Mouse (Mus musculus): ENCODE measurements around the gene Pdxk. TPM values are rescaled to one million over a fixed set of nuclear protein-coding genes. Genes with fewer than 3 reads are reported as not detected.
"Not testable (repeated sequence)": the region's sequence is repeated elsewhere in the genome, so short reads cannot be mapped to it uniquely, and the experiment has no call there.

Pdxk gene
- polyA plus RNA-seq (2015; fragmentation: Nextera tagmentation; extraction: Ambion mirVana) = 19.2 and 20.1 TPM in 2 replicates

DNA sequence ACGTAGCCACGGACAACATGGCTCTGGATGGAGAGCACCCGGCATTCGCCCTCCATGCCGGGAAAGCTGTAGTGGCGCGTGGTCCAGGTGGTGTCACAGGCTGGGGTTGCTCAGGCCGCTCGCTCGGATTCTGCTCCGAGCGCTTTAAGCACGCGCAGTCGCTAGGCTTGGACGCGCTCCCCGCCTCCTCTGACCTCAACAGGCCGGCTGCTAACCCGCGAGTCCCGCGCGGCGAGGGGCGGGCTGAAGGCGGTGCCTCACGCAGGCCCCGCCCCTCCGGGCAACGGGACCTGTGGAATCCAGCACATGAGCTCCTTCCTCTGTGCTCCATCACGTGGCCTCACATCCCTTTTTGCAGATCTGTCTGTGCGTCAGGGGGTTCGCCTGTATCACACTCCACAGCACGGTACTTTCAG lies at the start of gene Pdxk:
Gene Pdxk (minus strand): TSS at position 184 of the 416 bp plus-strand sequence.
- Histone ChIP-seq H3K36me3 (no peaks in the 10 kb centered on the region), H3K27ac (peak within 1 kb of the TSS; percentile 72), H3K4me1 (replicated peaks) (peaks cover 21% of the 10 kb centered on the region), H3K9ac (peak within 1 kb of the TSS; percentile 83), H3K4me3 (peak within 1 kb of the TSS; percentile 73), H3K4me2 (peak within 1 kb of the TSS; percentile 99), H3K9me3 (no peaks in the 10 kb centered on the region), H3K27me3 (peaks cover 10% of the 10 kb centered on the region; the same call in 1 of the 2 replicates)
- WGBS = under 1% methylated on average over 35 of the region's 35 CpGs
- peak; percentile 95 for ATAC-seq (ENCODE audit: low FRiP score)

DNA sequence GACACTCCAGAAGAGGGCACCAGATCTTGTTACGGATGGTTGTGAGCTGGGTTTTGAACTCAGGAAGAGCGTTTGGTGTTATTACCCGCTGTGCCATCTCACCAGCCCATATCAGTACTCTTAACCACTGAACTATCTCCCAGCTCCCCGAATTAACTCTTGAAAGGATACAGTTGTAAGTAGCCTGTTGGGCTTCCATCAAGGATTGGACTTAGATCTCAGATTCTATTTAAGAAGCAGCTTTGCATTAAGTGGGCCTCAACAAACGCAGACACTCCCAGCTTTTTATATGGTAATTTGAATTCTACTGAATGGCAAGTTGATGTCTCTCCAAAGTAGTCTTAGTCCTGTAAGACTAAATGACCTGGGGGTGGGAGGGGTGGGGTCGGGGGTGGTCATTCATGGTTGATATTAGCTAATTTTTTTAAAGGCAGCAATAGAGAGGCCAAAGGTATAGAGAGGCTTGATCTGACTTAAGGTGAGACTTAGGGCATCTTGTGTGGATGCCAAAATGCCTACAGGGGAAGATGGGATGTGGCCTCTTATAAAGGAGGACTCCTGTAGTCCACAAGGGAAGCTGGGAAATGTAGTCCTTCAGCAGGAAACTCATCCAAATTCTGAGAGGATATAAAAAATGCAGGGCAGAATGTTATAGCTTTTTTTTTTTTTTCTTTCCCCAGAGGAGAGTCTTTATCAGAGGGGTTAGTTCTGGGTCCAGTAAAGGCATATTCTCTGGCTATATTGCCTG lies 38.4 kb upstream of the Pdxk start:
- Histone ChIP-seq H3K9me3 (no peaks in the 10 kb centered on the region), H3K36me3 (no peaks in the 10 kb centered on the region), H3K4me3 (no peak overlapping the region), H3K4me2 (no peak overlapping the region), H3K27ac (no peak overlapping the region), H3K27me3 (no peaks in the 10 kb centered on the region), H3K9ac (no peak overlapping the region), H3K4me1 (replicated peaks) (no peaks in the 10 kb centered on the region)
- no peak for ATAC-seq (ENCODE audit: low FRiP score)
- WGBS = 82% methylated on average over 6 of the region's 6 CpGs

DNA sequence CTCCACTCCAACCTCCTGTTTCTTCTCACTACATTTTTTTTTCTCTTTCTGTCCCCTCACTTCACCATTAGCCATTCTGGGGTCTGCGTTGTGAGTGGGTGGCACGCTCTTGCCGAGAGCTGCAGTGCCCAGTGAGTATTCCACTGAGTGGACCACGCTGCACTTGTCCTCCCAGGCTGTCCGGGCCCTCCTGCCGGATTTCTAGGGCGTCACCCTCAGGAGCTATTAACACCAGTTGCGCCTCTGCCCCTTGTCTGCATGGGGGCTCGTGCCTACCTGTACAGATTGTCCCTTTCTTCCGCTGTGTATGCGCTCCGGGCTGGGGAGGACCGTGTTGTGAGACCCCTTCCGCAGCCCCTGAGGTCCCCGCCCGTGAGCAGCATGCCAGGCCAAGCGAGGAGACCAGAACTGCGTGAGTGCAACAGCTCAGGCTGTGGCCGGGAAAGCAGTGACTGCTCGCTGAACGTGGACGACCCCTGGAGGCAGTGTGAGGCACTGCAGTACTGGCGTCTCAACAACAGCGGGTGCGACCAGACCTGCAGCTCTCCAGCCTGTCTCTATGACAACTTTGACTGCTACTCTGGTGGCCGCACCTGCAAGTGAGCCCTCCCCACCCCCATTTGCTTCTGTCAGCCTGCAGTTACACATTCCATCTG lies 22.8 kb upstream of the Pdxk start:
- no peak overlapping the region for H3K9ac ChIP-seq
- no peaks in the 10 kb centered on the region; the same call in 1 of the 2 replicates for H3K4me1 ChIP-seq (replicated peaks)
- H3K27ac ChIP-seq = no peak overlapping the region
- H3K27me3 ChIP-seq = peaks cover 27% of the 10 kb centered on the region
- 12% methylated on average over 26 of the region's 26 CpGs for WGBS
- peak; percentile 55 for ATAC-seq (ENCODE audit: low FRiP score)
- peak overlapping the region; percentile 19; the same call in 1 of the 2 replicates for H3K4me3 ChIP-seq
- H3K4me2 ChIP-seq = peak overlapping the region; percentile 45
- no peaks in the 10 kb centered on the region for H3K9me3 ChIP-seq
- no peaks in the 10 kb centered on the region for H3K36me3 ChIP-seq

DNA sequence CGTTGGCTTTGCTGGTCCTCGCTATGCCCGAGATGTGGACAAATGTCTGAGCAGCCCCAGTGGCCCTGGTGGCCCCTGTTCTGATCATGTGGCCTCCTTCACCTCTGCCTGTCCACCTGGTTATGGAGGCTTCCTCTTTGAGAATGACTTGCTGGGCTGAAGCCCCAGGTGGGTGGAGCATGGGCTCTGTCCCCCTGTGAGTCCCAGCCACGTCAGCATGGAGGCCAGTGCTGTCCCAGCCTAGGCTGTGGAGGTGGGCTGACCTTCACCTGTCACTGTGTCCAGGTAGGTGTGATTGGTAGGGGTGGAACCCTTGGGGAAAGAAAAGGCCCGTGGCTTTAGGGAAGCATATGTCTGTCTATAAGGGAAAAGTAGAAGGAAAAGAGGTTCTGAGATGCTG lies 22.1 kb upstream of the Pdxk start:
- Histone ChIP-seq H3K27ac (no peak overlapping the region), H3K9ac (no peak overlapping the region), H3K4me1 (replicated peaks) (peaks cover 4% of the 10 kb centered on the region), H3K4me2 (no peak overlapping the region), H3K9me3 (no peaks in the 10 kb centered on the region), H3K36me3 (no peaks in the 10 kb centered on the region), H3K27me3 (peaks cover 31% of the 10 kb centered on the region), H3K4me3 (no peak overlapping the region)
- no peak for ATAC-seq (ENCODE audit: low FRiP score)
- WGBS = 69% methylated on average over 5 of the region's 5 CpGs

DNA sequence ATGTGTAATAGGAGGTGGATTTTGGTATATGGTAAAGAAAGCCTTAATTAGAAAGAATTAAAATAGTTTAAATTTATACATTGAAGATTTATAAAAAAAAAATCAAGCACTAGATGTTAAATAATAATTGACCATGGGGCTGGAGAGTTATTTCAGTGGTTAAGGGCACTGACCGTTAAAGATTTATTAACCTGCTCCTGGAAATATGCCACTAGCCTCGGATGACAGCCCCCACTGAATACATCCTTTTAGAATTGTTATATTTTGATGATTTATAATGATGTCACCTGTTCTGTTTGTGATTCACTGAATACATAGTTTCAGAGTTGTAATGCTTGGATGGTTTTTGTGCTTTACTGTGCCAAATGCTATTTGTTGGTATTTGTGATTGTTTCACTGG lies 20.6 kb upstream of the Pdxk start:
- WGBS = 71% methylated on average over 2 of the region's 2 CpGs
- not testable (repeated sequence) for H3K9me3 ChIP-seq; H3K4me2 ChIP-seq; ATAC-seq (ENCODE audit: low FRiP score); H3K27ac ChIP-seq; H3K9ac ChIP-seq; H3K4me3 ChIP-seq; H3K36me3 ChIP-seq
- peaks cover 36% of the 10 kb centered on the region for H3K27me3 ChIP-seq
- H3K4me1 ChIP-seq (replicated peaks) = peaks cover 11% of the 10 kb centered on the region

DNA sequence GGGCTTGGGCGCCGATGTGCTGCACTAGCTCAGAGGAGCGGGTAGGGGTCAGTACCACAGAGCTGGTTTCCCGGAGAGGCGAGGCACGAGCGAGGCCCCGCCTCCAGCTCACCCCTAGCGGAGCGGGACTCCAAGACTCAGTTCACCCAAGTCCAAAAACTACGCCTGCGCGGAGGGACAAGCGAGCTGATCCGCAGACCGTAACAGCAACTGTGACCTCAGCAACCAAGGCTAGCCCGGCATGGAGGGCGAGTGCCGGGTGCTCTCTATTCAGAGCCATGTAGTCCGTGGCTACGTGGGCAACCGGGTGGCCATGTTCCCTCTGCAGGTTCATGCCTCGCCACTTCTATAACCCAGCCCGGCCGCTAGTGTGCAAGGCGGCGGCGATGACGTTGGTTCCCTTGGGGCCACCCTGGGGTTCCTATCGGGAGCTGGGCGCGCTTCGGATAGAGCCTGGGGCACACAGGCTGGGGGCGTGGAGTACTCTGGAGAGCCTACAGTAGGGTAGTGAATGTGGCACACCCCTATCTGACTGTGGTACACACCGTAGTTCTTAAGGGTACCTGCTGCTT lies 17.2 kb upstream of the Pdxk start:
- Histone ChIP-seq H3K36me3 (no peaks in the 10 kb centered on the region), H3K4me2 (peak overlapping the region; percentile 90), H3K9ac (peak overlapping the region; percentile 74), H3K4me1 (replicated peaks) (peaks cover 11% of the 10 kb centered on the region), H3K27me3 (peaks cover 31% of the 10 kb centered on the region), H3K4me3 (peak overlapping the region; percentile 54), H3K9me3 (no peaks in the 10 kb centered on the region), H3K27ac (no peak overlapping the region)
- peak; percentile 96 for ATAC-seq (ENCODE audit: low FRiP score)
- WGBS = under 1% methylated on average over 35 of the region's 35 CpGs

DNA sequence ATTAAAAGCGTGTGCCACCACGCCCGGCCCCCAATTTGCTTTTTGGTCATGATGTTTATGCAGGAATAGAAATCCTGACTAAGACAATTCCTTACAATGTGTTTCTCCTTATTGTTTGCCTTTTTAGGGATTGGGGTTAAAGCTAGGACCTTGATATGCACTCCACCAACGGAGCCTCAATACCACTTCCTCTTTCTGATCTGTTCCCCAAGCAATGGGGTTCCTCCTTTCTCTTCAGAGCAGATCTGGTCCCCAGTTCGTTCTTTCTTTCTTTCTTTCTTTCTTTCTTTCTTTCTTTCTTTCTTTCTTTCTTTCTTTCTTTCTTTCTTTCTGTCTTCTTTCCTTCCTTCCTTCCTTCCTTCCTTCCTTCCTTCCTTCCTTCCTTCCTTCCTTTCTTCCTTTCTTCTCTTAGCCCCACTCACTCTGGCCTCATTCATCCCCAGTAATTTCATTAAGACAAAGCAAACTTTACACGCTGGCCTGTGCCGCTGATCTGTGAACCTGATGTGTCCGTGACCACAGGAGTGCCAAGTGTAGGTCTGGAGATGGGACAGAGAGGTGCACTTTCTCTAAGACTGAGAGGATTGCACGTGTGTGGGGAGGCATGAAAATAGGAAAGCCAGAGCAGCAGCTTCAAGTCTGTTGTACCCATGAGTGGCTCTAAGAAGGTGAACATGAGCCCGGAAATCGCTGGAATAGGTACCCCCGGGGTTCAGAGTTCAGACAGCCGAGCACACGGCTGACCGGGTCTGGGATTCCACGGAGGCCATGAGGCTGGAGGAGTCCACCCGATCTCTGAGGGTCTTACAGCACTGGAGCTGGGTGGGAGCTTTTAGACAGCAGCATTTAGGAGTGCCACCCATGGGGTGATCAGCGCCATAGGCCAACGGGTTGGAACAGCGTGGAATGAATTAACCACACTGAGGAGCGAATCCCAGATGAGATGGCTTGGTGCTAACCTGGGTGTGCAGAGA lies 16.5 kb upstream of the Pdxk start:
- Histone ChIP-seq H3K27me3 (peaks cover 24% of the 10 kb centered on the region), H3K27ac (no peak overlapping the region), H3K4me3 (peak overlapping the region; percentile 54), H3K9me3 (no peaks in the 10 kb centered on the region), H3K36me3 (no peaks in the 10 kb centered on the region), H3K9ac (peak overlapping the region; percentile 74), H3K4me2 (peak overlapping the region; percentile 90), H3K4me1 (replicated peaks) (peaks cover 11% of the 10 kb centered on the region)
- WGBS = 40% methylated on average over 21 of the region's 21 CpGs
- no peak; the same call in none of the 2 replicates for ATAC-seq (ENCODE audit: low FRiP score)

DNA sequence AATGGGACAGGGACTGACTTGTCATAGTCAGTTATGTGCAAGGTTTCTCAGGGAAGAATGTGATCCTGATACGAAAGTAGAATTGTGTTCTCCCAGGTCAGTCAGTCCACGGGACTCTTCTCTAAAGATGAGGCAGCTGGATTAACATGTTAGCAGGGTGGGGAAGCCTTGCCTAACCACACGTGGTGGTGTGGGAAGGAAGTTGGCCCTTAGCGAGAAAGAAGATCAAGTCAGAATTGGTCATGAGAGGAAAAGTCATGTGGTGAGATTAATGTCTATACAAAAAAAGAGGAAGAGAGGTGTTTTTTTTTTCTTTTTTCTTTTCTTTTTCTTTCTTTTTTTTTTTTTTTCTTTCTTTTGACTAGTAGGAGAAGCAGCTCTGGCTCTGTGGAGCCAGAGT lies 12.0 kb upstream of the Pdxk start:
- no peaks in the 10 kb centered on the region for H3K36me3 ChIP-seq
- H3K4me1 ChIP-seq (replicated peaks) = peaks cover 6% of the 10 kb centered on the region
- H3K4me2 ChIP-seq = no peak overlapping the region
- no peak overlapping the region for H3K9ac ChIP-seq
- ATAC-seq (ENCODE audit: low FRiP score) = no peak
- WGBS = 73% methylated on average over 4 of the region's 4 CpGs
- no peak overlapping the region for H3K4me3 ChIP-seq
- H3K9me3 ChIP-seq = no peaks in the 10 kb centered on the region
- H3K27ac ChIP-seq = no peak overlapping the region
- peaks cover 10% of the 10 kb centered on the region; the same call in 1 of the 2 replicates for H3K27me3 ChIP-seq

DNA sequence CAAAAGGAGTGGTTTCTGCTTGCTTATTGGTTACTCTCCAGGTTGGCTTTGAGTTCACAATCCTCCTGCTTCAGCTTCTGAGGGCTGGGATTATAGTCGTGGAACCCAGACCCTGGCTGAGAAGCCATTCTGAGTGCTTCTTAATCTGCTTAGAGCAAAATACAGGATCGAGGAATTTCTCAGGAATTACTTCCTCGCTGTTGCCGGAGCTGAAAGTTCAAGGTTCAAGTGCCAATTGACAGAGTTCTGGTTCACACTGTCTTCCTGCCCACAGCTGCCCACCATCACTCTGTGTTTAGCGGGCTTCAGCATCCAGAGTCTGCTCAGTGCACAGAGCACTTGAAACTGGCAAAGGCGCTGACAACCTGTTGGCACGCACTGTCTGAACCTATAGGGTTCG lies 10.0 kb upstream of the Pdxk start:
- peaks cover 5% of the 10 kb centered on the region; the same call in 1 of the 2 replicates for H3K27me3 ChIP-seq
- no peaks in the 10 kb centered on the region for H3K9me3 ChIP-seq
- H3K4me2 ChIP-seq = no peak overlapping the region
- no peak for ATAC-seq (ENCODE audit: low FRiP score)
- H3K27ac ChIP-seq = no peak overlapping the region
- no peak overlapping the region for H3K9ac ChIP-seq
- H3K4me3 ChIP-seq = no peak overlapping the region
- 79% methylated on average over 8 of the region's 8 CpGs for WGBS
- no peaks in the 10 kb centered on the region for H3K36me3 ChIP-seq
- peaks cover 10% of the 10 kb centered on the region for H3K4me1 ChIP-seq (replicated peaks)

DNA sequence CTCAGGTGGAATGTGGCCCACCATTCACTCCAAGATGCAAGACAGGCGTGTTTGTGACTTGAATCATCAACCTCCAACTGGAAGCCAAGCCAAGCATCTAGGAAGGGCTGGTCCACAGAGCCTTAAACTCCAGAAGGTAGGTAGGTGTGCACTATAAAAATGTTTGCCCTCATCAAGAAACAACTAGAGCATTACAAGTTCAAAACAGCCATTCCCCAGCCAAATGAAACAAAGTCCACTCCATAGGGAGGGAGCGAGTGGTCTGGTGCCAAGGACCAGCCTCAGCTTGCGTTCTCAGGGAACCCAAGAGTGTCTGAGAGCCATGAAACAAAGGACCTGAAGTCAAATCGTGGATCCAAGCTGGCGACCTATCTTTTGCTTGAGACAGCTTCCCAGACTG lies 8.7 kb upstream of the Pdxk start:
- H3K27ac ChIP-seq = no peak overlapping the region
- no peaks in the 10 kb centered on the region for H3K36me3 ChIP-seq
- H3K9me3 ChIP-seq = no peaks in the 10 kb centered on the region
- H3K4me3 ChIP-seq = no peak overlapping the region
- ATAC-seq (ENCODE audit: low FRiP score) = no peak
- H3K4me1 ChIP-seq (replicated peaks) = peaks cover 10% of the 10 kb centered on the region
- H3K4me2 ChIP-seq = no peak overlapping the region
- no peak overlapping the region for H3K9ac ChIP-seq
- H3K27me3 ChIP-seq = peaks cover 5% of the 10 kb centered on the region; the same call in 1 of the 2 replicates
- WGBS = 56% methylated on average over 5 of the region's 5 CpGs

DNA sequence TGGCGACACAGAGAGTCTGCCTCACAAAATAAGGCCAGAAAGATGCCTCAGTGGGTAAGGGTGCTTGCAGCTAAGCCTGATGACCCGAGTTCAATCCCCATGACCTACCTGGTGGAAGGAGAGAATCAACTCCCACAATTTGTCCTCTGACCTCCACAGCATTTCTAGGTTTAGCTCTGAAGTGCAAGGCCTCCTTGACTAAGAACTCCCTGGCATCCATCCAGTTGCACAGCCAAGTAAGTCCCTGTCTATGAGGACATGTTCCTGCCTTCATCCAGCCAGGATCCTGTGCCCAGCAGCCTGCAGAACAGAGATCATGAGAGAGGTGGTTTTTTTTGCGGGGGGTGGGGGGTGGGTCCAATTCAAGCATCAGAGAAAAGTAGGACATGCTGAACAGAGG lies 7.3 kb upstream of the Pdxk start:
- Histone ChIP-seq H3K27ac (no peak overlapping the region), H3K4me1 (replicated peaks) (peaks cover 10% of the 10 kb centered on the region), H3K9me3 (no peaks in the 10 kb centered on the region), H3K4me2 (no peak overlapping the region), H3K27me3 (peaks cover 5% of the 10 kb centered on the region; the same call in 1 of the 2 replicates), H3K4me3 (no peak overlapping the region), H3K36me3 (no peaks in the 10 kb centered on the region), H3K9ac (no peak overlapping the region)
- ATAC-seq (ENCODE audit: low FRiP score) = no peak
- WGBS = 83% methylated on average over 3 of the region's 3 CpGs
